Mouse (Mus musculus): ENCODE measurements around the gene Rubcnl. TPM values are rescaled to one million over a fixed set of nuclear protein-coding genes. Genes with fewer than 3 reads are reported as not detected.

Rubcnl gene
- polyA plus RNA-seq, 1 experiment, result 0.64 TPM

DNA sequence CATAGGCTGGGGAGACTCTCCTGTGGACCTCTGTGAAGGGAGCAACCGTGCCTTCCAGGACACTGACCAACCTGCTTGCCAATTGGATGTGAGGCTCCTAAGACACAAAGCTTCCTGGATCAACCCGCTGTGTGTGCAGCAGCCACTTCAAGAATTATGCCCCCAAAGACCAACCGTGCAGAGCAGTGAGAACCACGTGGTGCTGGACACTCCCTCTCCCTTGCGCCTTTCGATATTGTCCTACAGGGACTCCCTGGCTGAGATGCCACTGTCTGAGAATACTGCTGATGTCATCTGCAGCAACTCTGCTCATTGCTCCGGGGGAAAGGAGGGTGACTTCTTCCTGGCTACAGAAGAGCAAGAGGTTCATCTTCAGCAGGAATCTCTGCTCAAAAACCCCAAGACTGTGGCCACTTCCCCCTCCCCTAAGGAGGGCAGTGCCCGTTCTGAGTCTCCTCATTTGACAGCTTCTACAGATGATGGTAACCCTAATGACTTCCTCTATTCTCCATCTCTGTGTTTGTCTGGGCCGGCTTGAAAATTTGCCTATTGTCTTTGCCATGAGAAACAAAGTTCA lies 16.3 kb downstream of the Rubcnl start:
- Histone ChIP-seq H3K36me3 (ENCODE audit: control insufficient read depth, insufficient read depth) (no peaks in the 10 kb centered on the region), H3K27me3 (ENCODE audit: control insufficient read depth, insufficient read depth, insufficient read length) (no peaks in the 10 kb centered on the region), H3K4me2 (ENCODE audit: low read depth) (no peak overlapping the region), H3ac (ENCODE audit: control insufficient read depth, insufficient read length) (no peak overlapping the region), H3K79me2 (ENCODE audit: control insufficient read depth, insufficient read depth) (no peaks in the 10 kb centered on the region), H3K4me3 (no peak overlapping the region)
- no peak for TF ChIP-seq E2F4 (IDR thresholded peaks at IDR 0.05; ENCODE audit: insufficient read depth)
- TF ChIP-seq CEBPB (IDR thresholded peaks at IDR 0.05; ENCODE audit: insufficient read depth, poor library complexity, severe bottlenecking), result peak; percentile 79; the same call in 1 of the 2 replicates

DNA sequence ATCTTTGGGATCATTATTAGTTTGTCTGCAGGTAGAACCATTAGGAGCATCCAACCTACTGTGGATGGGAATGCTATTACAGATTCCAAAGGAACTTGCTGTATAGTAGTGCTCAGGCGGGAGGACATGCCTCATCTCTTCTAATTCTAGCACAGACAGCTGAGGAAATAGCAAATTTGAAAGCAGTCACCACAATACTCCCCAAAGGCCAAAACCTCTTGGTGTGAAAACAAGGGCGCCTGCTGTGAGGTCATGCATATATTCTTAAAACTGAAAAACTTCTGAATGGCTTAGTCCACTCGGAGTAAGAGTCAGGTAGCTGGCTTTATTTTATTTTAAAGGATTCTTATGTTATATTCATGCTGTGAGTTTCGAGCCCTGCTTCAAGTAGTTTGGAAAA lies 16.9 kb downstream of the Rubcnl start:
- Histone ChIP-seq H3ac (ENCODE audit: control insufficient read depth, insufficient read length) (no peak overlapping the region), H3K27me3 (ENCODE audit: control insufficient read depth, insufficient read depth, insufficient read length) (no peaks in the 10 kb centered on the region), H3K4me3 (no peak overlapping the region), H3K79me2 (ENCODE audit: control insufficient read depth, insufficient read depth) (no peaks in the 10 kb centered on the region), H3K4me2 (ENCODE audit: low read depth) (no peak overlapping the region), H3K36me3 (ENCODE audit: control insufficient read depth, insufficient read depth) (no peaks in the 10 kb centered on the region)
- TF ChIP-seq MYOD1 (IDR thresholded peaks at IDR 0.05; ENCODE audit: control insufficient read depth in 1 of 3, insufficient read length in 2 of 3, low read depth in 2 of 3) (no peak), POLR2A (IDR thresholded peaks at IDR 0.05; ENCODE audit: insufficient read length, low read depth) (no peak), POLR2AphosphoS2 (IDR thresholded peaks at IDR 0.05; ENCODE audit: insufficient read length, low read depth) (no peak), E2F4 (IDR thresholded peaks at IDR 0.05; ENCODE audit: insufficient read depth) (no peak), TCF3 (IDR thresholded peaks at IDR 0.05; ENCODE audit: insufficient read length, low read depth) (no peak), TCF12 (IDR thresholded peaks at IDR 0.05; ENCODE audit: insufficient read depth, poor library complexity, severe bottlenecking) (no peak), SRF (IDR thresholded peaks at IDR 0.05; ENCODE audit: control insufficient read depth, insufficient read length, low read depth) (no peak), CEBPB (IDR thresholded peaks at IDR 0.05; ENCODE audit: insufficient read depth, poor library complexity, severe bottlenecking) (no peak), REST (IDR thresholded peaks at IDR 0.05; ENCODE audit: insufficient read depth, insufficient read length) (no peak), USF1 (IDR thresholded peaks at IDR 0.05; ENCODE audit: low read depth) (no peak), MAX (IDR thresholded peaks at IDR 0.05; ENCODE audit: low read depth) (no peak), MYOG (IDR thresholded peaks at IDR 0.05; ENCODE audit: control insufficient read depth in 1 of 3, insufficient read depth in 1 of 3, insufficient read length in 2 of 3, low read depth in 2 of 3) (no peak)

DNA sequence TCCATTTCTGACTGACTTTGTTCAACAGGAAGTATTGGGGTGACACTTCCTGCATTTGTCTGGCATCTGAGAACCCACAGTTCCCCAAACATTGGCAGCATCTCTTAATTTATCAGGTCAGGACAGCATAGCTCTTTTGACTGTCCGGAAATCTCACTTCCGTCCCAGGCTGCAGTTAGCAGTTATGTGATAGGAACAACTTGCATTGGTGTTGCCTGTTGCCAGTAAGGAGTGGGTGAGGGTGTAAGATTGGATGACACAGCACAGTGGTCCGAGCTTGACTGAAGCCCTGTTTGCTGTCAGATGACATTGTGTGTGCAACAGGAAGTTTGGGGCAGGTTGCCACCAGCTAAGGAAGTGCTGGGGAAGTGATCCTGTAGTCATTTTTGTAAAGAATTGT lies 18.4 kb downstream of the Rubcnl start:
- TF ChIP-seq TCF12 (IDR thresholded peaks at IDR 0.05; ENCODE audit: insufficient read depth, poor library complexity, severe bottlenecking), result no peak
- TF ChIP-seq USF1 (IDR thresholded peaks at IDR 0.05; ENCODE audit: low read depth), result no peak
- TF ChIP-seq MYOD1 (IDR thresholded peaks at IDR 0.05; ENCODE audit: control insufficient read depth in 1 of 3, insufficient read length in 2 of 3, low read depth in 2 of 3), result no peak
- no peak for TF ChIP-seq MAX (IDR thresholded peaks at IDR 0.05; ENCODE audit: low read depth)
- no peak for TF ChIP-seq E2F4 (IDR thresholded peaks at IDR 0.05; ENCODE audit: insufficient read depth)
- no peak for TF ChIP-seq SRF (IDR thresholded peaks at IDR 0.05; ENCODE audit: control insufficient read depth, insufficient read length, low read depth)
- no peak for TF ChIP-seq REST (IDR thresholded peaks at IDR 0.05; ENCODE audit: insufficient read depth, insufficient read length)
- TF ChIP-seq TCF3 (IDR thresholded peaks at IDR 0.05; ENCODE audit: insufficient read length, low read depth), result no peak
- TF ChIP-seq POLR2AphosphoS2 (IDR thresholded peaks at IDR 0.05; ENCODE audit: insufficient read length, low read depth), result no peak
- TF ChIP-seq CEBPB (IDR thresholded peaks at IDR 0.05; ENCODE audit: insufficient read depth, poor library complexity, severe bottlenecking), result no peak
- TF ChIP-seq MYOG (IDR thresholded peaks at IDR 0.05; ENCODE audit: control insufficient read depth in 1 of 3, insufficient read depth in 1 of 3, insufficient read length in 2 of 3, low read depth in 2 of 3), result no peak
- no peaks in the 10 kb centered on the region for H3K79me2 ChIP-seq (ENCODE audit: control insufficient read depth, insufficient read depth)
- no peak overlapping the region for H3K4me2 ChIP-seq (ENCODE audit: low read depth)
- H3K36me3 ChIP-seq (ENCODE audit: control insufficient read depth, insufficient read depth), result no peaks in the 10 kb centered on the region
- H3ac ChIP-seq (ENCODE audit: control insufficient read depth, insufficient read length), result no peak overlapping the region
- H3K27me3 ChIP-seq (ENCODE audit: control insufficient read depth, insufficient read depth, insufficient read length), result no peaks in the 10 kb centered on the region
- no peak overlapping the region for H3K4me3 ChIP-seq

DNA sequence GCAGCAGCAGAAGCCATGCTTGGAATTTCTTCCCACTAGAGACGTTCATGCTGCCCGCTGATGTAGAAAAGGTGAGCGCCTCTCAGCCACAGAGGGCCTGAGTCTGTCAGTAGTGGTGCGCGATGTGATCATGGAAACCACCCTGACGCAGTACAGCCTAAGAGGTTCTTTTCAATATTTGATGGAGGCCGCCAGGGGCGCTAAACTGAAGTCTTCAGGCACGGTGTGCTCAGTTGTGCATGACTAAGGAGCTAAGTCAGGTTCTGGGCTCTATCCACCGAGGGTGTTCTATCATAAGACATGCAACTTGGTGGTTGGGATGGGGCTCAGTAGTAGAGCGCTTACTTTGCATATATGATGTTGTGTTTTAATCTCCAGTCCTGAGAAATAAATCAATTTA lies 19.6 kb downstream of the Rubcnl start:
- Histone ChIP-seq H3K4me3 (no peak overlapping the region), H3K4me2 (ENCODE audit: low read depth) (no peak overlapping the region), H3K36me3 (ENCODE audit: control insufficient read depth, insufficient read depth) (no peaks in the 10 kb centered on the region), H3K79me2 (ENCODE audit: control insufficient read depth, insufficient read depth) (no peaks in the 10 kb centered on the region), H3K27me3 (ENCODE audit: control insufficient read depth, insufficient read depth, insufficient read length) (no peaks in the 10 kb centered on the region), H3ac (ENCODE audit: control insufficient read depth, insufficient read length) (no peak overlapping the region)
- TF ChIP-seq REST (IDR thresholded peaks at IDR 0.05; ENCODE audit: insufficient read depth, insufficient read length) (no peak), MYOG (IDR thresholded peaks at IDR 0.05; ENCODE audit: control insufficient read depth in 1 of 3, insufficient read depth in 1 of 3, insufficient read length in 2 of 3, low read depth in 2 of 3) (no peak), MYOD1 (IDR thresholded peaks at IDR 0.05; ENCODE audit: control insufficient read depth in 1 of 3, insufficient read length in 2 of 3, low read depth in 2 of 3) (no peak), TCF12 (IDR thresholded peaks at IDR 0.05; ENCODE audit: insufficient read depth, poor library complexity, severe bottlenecking) (no peak), CEBPB (IDR thresholded peaks at IDR 0.05; ENCODE audit: insufficient read depth, poor library complexity, severe bottlenecking) (no peak), POLR2A (IDR thresholded peaks at IDR 0.05; ENCODE audit: insufficient read length, low read depth) (no peak), POLR2AphosphoS2 (IDR thresholded peaks at IDR 0.05; ENCODE audit: insufficient read length, low read depth) (no peak), MAX (IDR thresholded peaks at IDR 0.05; ENCODE audit: low read depth) (no peak), TCF3 (IDR thresholded peaks at IDR 0.05; ENCODE audit: insufficient read length, low read depth) (no peak), E2F4 (IDR thresholded peaks at IDR 0.05; ENCODE audit: insufficient read depth) (no peak), SRF (IDR thresholded peaks at IDR 0.05; ENCODE audit: control insufficient read depth, insufficient read length, low read depth) (no peak), USF1 (IDR thresholded peaks at IDR 0.05; ENCODE audit: low read depth) (no peak)

- Histone ChIP-seq H3ac (ENCODE audit: control insufficient read depth, insufficient read length) (no peak overlapping the region), H3K4me2 (ENCODE audit: low read depth) (peak overlapping the region; percentile 65), H3K27me3 (ENCODE audit: control insufficient read depth, insufficient read depth, insufficient read length) (no peaks in the 10 kb centered on the region), H3K4me3 (no peak overlapping the region), H3K36me3 (ENCODE audit: control insufficient read depth, insufficient read depth) (no peaks in the 10 kb centered on the region), H3K79me2 (ENCODE audit: control insufficient read depth, insufficient read depth) (no peaks in the 10 kb centered on the region)
- TF ChIP-seq MYOD1 (IDR thresholded peaks at IDR 0.05; ENCODE audit: control insufficient read depth in 1 of 3, insufficient read length in 2 of 3, low read depth in 2 of 3), result no peak
- no peak for TF ChIP-seq CEBPB (IDR thresholded peaks at IDR 0.05; ENCODE audit: insufficient read depth, poor library complexity, severe bottlenecking)
- no peak for TF ChIP-seq POLR2A (IDR thresholded peaks at IDR 0.05; ENCODE audit: insufficient read length, low read depth)
- TF ChIP-seq USF1 (IDR thresholded peaks at IDR 0.05; ENCODE audit: low read depth), result no peak
- TF ChIP-seq SRF (IDR thresholded peaks at IDR 0.05; ENCODE audit: control insufficient read depth, insufficient read length, low read depth), result no peak
- no peak for TF ChIP-seq TCF12 (IDR thresholded peaks at IDR 0.05; ENCODE audit: insufficient read depth, poor library complexity, severe bottlenecking)
Observed at GRCm38 (mm10) chr14:75045184-75045583, 29.4 kb downstream of the Rubcnl start.
